Comparison of ENCODE assay signal across 26 mouse cellular contexts in the genomic region with DNA sequence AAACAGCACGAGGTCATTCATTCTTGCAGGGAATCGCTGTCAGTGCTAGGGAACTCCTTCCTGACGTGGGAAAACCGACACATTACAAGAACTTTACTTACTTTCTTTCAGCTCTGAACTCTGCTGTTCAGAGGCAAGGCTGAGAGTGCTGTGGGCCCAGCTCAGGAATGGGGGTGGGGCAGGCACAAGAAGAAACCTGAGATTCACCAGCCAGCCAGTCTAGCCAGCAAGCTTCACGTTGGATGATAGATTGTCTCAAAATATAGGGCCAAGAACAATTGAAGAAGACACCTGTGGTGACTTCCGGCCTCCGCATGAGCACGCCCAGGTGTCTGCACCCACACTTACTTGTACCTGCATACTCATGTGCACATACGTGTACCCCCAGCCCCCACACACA. TPM values are rescaled to one million over a fixed set of nuclear protein-coding genes. Genes with fewer than 3 reads are reported as not detected.
DNase-seq lines count a peak whose midpoint lies in the region; ATAC-seq lines count a peak whose summit lies in the region.
"Had no signal": no experiment of that assay in that cellular context is flagged by ENCODE, and none has a peak within 500 bp of the region (broad histone marks: within the 10 kb centered on the region; RNA-seq: fewer than 3 reads in every experiment).

No protein-coding gene starts in this region.

- peaks cover 18% of the 10 kb centered on the region for H3K4me1 ChIP-seq in kidney, embryonic 15.5 days
- peaks cover 27% of the 10 kb centered on the region for H3K4me1 ChIP-seq in embryonic facial prominence, embryonic 13.5 days
- H3K4me1 ChIP-seq in hindbrain, embryonic 12.5 days: no peaks in the 10 kb centered on the region
- H3K4me1 ChIP-seq: forebrain, embryonic 15.5 days; hindbrain, embryonic 15.5 days had no signal

- H3K27me3 ChIP-seq in kidney, embryonic 15.5 days: no peaks in the 10 kb centered on the region
- H3K27me3 ChIP-seq in embryonic facial prominence, embryonic 13.5 days: no peaks in the 10 kb centered on the region; the same call in 1 of the 2 replicates
- H3K27me3 ChIP-seq in hindbrain, embryonic 12.5 days: no peaks in the 10 kb centered on the region; the same call in 1 of the 2 replicates
- H3K27me3 ChIP-seq: embryonic facial prominence, embryonic 15.5 days; forebrain, embryonic 15.5 days; heart, embryonic 15.5 days; hindbrain, embryonic 15.5 days; intestine, embryonic 15.5 days had no signal

- no peaks in the 10 kb centered on the region for H3K9me3 ChIP-seq in kidney, embryonic 15.5 days (replicated peaks)
- H3K9me3 ChIP-seq in embryonic facial prominence, embryonic 13.5 days: no peaks in the 10 kb centered on the region
- H3K9me3 ChIP-seq in hindbrain, embryonic 12.5 days (replicated peaks): no peaks in the 10 kb centered on the region
- H3K9me3 ChIP-seq: embryonic facial prominence, embryonic 15.5 days; forebrain, embryonic 15.5 days; heart, embryonic 15.5 days; hindbrain, embryonic 15.5 days; intestine, embryonic 15.5 days had no signal

- H3K4me2 ChIP-seq in kidney, embryonic 15.5 days: no peak overlapping the region
- H3K4me2 ChIP-seq in embryonic facial prominence, embryonic 13.5 days: no peak overlapping the region
- H3K4me2 ChIP-seq in hindbrain, embryonic 12.5 days (replicated peaks): no peak overlapping the region
- H3K4me2 ChIP-seq: embryonic facial prominence, embryonic 15.5 days; forebrain, embryonic 15.5 days; heart, embryonic 15.5 days; hindbrain, embryonic 15.5 days; intestine, embryonic 15.5 days; midbrain, embryonic 11.5 days had no signal

- no peak overlapping the region for H3K27ac ChIP-seq in kidney, embryonic 15.5 days
- peak overlapping the region; percentile 2; the same call in 1 of the 2 replicates for H3K27ac ChIP-seq in embryonic facial prominence, embryonic 13.5 days
- no peak overlapping the region for H3K27ac ChIP-seq in hindbrain, embryonic 12.5 days
- H3K27ac ChIP-seq: embryonic facial prominence, embryonic 15.5 days; forebrain, embryonic 15.5 days; heart, adult 2 months; heart, embryonic 15.5 days; hindbrain, embryonic 15.5 days; intestine, embryonic 15.5 days; left cerebral cortex, adult 2 months; macrophage had no signal

- WGBS in kidney, embryonic 15.5 days: 28% methylated on average over 9 of the region's 9 CpGs
- WGBS in embryonic facial prominence, embryonic 13.5 days: 40% methylated on average over 9 of the region's 9 CpGs
- 61% methylated on average over 9 of the region's 9 CpGs for WGBS in hindbrain, embryonic 12.5 days

- H3K4me3 ChIP-seq in kidney, embryonic 15.5 days (replicated peaks): no peak overlapping the region
- no peak overlapping the region for H3K4me3 ChIP-seq in embryonic facial prominence, embryonic 13.5 days
- no peak overlapping the region for H3K4me3 ChIP-seq in hindbrain, embryonic 12.5 days
- H3K4me3 ChIP-seq: embryonic facial prominence, embryonic 15.5 days; forebrain, embryonic 15.5 days; heart, adult 2 months; heart, embryonic 15.5 days; hindbrain, embryonic 15.5 days; intestine, embryonic 15.5 days; left cerebral cortex, adult 2 months had no signal

- no peak for DNase-seq in kidney, postnatal 10 days
- DNase-seq in embryo, embryonic 10.5 days (ENCODE audit: low spot score): peak; percentile 64
- DNase-seq in mesoderm, embryonic 11.5 days (ENCODE audit: low read depth, low spot score): peak; percentile 51
- no peak for DNase-seq in layer of hippocampus, adult 11-12 months (ENCODE audit: low spot score)
- DNase-seq: adrenal gland, adult 2 months; B cell, adult 2 months; cerebellum, adult 18-20 months; cerebellum, postnatal 25 days; gastrocnemius, postnatal 14 days; heart, adult 2 months; heart, postnatal 36 days; kidney, adult 8-10 months; layer of hippocampus, adult 9-11 months; thymus, postnatal 14 days had no signal

- no peak overlapping the region for H3K9ac ChIP-seq in kidney, embryonic 15.5 days
- H3K9ac ChIP-seq in embryonic facial prominence, embryonic 13.5 days: no peak overlapping the region
- no peak overlapping the region for H3K9ac ChIP-seq in hindbrain, embryonic 12.5 days
- H3K9ac ChIP-seq: embryonic facial prominence, embryonic 15.5 days; forebrain, embryonic 15.5 days; heart, embryonic 15.5 days; hindbrain, embryonic 15.5 days; intestine, embryonic 15.5 days had no signal

- no peaks in the 10 kb centered on the region for H3K36me3 ChIP-seq in kidney, embryonic 15.5 days
- no peaks in the 10 kb centered on the region for H3K36me3 ChIP-seq in embryonic facial prominence, embryonic 13.5 days
- H3K36me3 ChIP-seq in hindbrain, embryonic 12.5 days: no peaks in the 10 kb centered on the region
- H3K36me3 ChIP-seq: embryonic facial prominence, embryonic 15.5 days; forebrain, embryonic 15.5 days; G1E; heart, embryonic 15.5 days; hindbrain, embryonic 15.5 days; intestine, embryonic 15.5 days had no signal

- ATAC-seq in kidney, embryonic 15.5 days (replicated peaks; ENCODE audit: low FRiP score): 0 out of 2 replicates have a peak, but pooled peaks have one; percentile 20
- no peak for ATAC-seq in embryonic facial prominence, embryonic 13.5 days (ENCODE audit: insufficient number of reproducible peaks, insufficient read depth, low FRiP score, low TSS enrichment, low read depth)
- ATAC-seq in hindbrain, embryonic 12.5 days (ENCODE audit: low FRiP score): no peak
- ATAC-seq: forebrain, embryonic 15.5 days; intestine, embryonic 15.5 days had no signal

RNA-seq across cellular contexts. Expression of gene Nfil3, which starts 9.3 kb away (rescaled TPM):
- 20.4 and 22.5 TPM in 2 replicates for polyA plus RNA-seq in kidney, embryonic 15.5 days (2015; fragmentation: Nextera tagmentation; extraction: Ambion mirVana)
- polyA plus RNA-seq in embryonic facial prominence, embryonic 13.5 days (2015; fragmentation: Nextera tagmentation; extraction: Ambion mirVana): 35.2 and 37.7 TPM in 2 replicates
- polyA plus RNA-seq in hindbrain, embryonic 12.5 days (2016; fragmentation: Nextera tagmentation; extraction: Ambion mirVana): 39.6 and 44.7 TPM in 2 replicates

Comparison
In these comparisons a context has a peak if more than half of its experiments do, and no peak if none do; other contexts are left out.
1. DNase-seq: peak in embryo, embryonic 10.5 days (single experiment) and mesoderm, embryonic 11.5 days (single experiment); none in kidney, postnatal 10 days (single experiment) and layer of hippocampus, adult 11-12 months (single experiment).